Mouse (Mus musculus): ENCODE measurements around the gene Mocs1. TPM values are rescaled to one million over a fixed set of nuclear protein-coding genes. Genes with fewer than 3 reads are reported as not detected.
A peak's percentile ranks its signal among the peaks of the same experiment; 100 is the strongest.

The Mocs1 gene
- polyA plus RNA-seq, 1 experiment from 2014 or later = 3.5 TPM

GRCm38 (mm10) chr17:49416228-49416627 lies 11.9 kb upstream of the Mocs1 start:
- Histone ChIP-seq H3K27me3 (no peaks in the 10 kb centered on the region), H3K9ac (replicated peaks) (no peak overlapping the region), H3K4me2 (replicated peaks) (no peak overlapping the region), H3K9me3 (no peaks in the 10 kb centered on the region), H3K27ac (no peak overlapping the region), H3K4me3 (replicated peaks) (no peak overlapping the region), H3K4me1 (replicated peaks) (no peaks in the 10 kb centered on the region), H3K36me3 (no peaks in the 10 kb centered on the region)
- ATAC-seq = no peak
- WGBS = 71% methylated on average over 3 of the region's 3 CpGs

- Histone ChIP-seq H3K27me3 (no peaks in the 10 kb centered on the region), H3K9me3 (no peaks in the 10 kb centered on the region), H3K4me1 (replicated peaks) (no peaks in the 10 kb centered on the region), H3K4me3 (replicated peaks) (no peak overlapping the region), H3K9ac (replicated peaks) (no peak overlapping the region), H3K4me2 (replicated peaks) (no peak overlapping the region), H3K36me3 (no peaks in the 10 kb centered on the region), H3K27ac (no peak overlapping the region)
- WGBS = 74% methylated on average over 6 of the region's 6 CpGs
- ATAC-seq = no peak
Observed at GRCm38 (mm10) chr17:49419813-49420212, 8.3 kb upstream of the Mocs1 start.

- no peak overlapping the region for H3K27ac ChIP-seq
- H3K27me3 ChIP-seq = no peaks in the 10 kb centered on the region
- ATAC-seq = no peak
- no peaks in the 10 kb centered on the region for H3K36me3 ChIP-seq
- H3K9me3 ChIP-seq = no peaks in the 10 kb centered on the region
- WGBS = 81% methylated on average over 3 of the region's 3 CpGs
- no peak overlapping the region for H3K9ac ChIP-seq (replicated peaks)
- H3K4me1 ChIP-seq (replicated peaks) = no peaks in the 10 kb centered on the region
- H3K4me3 ChIP-seq (replicated peaks) = no peak overlapping the region
- no peak overlapping the region for H3K4me2 ChIP-seq (replicated peaks)
Observed at GRCm38 (mm10) chr17:49422286-49423066, 5.7 kb upstream of the Mocs1 start.

GRCm38 (mm10) chr17:49423067-49423325 lies 5.2 kb upstream of the Mocs1 start:
- H3K4me1 ChIP-seq (replicated peaks) = no peaks in the 10 kb centered on the region
- no peak overlapping the region for H3K27ac ChIP-seq
- no peaks in the 10 kb centered on the region for H3K9me3 ChIP-seq
- no peaks in the 10 kb centered on the region for H3K27me3 ChIP-seq
- H3K36me3 ChIP-seq = no peaks in the 10 kb centered on the region
- H3K4me3 ChIP-seq (replicated peaks) = no peak overlapping the region
- no peak for ATAC-seq
- H3K4me2 ChIP-seq (replicated peaks) = no peak overlapping the region
- no peak overlapping the region for H3K9ac ChIP-seq (replicated peaks)
- 83% methylated on average over 2 of the region's 2 CpGs for WGBS

- ATAC-seq = no peak
- no peak overlapping the region for H3K27ac ChIP-seq
- no peaks in the 10 kb centered on the region for H3K9me3 ChIP-seq
- peaks cover 6% of the 10 kb centered on the region for H3K4me1 ChIP-seq (replicated peaks)
- 95% methylated on average over 3 of the region's 3 CpGs for WGBS
- no peaks in the 10 kb centered on the region for H3K27me3 ChIP-seq
- no peak overlapping the region for H3K4me2 ChIP-seq (replicated peaks)
- H3K4me3 ChIP-seq (replicated peaks) = no peak overlapping the region
- no peaks in the 10 kb centered on the region for H3K36me3 ChIP-seq
- no peak overlapping the region for H3K9ac ChIP-seq (replicated peaks)
Observed at GRCm38 (mm10) chr17:49423872-49424271, 4.3 kb upstream of the Mocs1 start.

GRCm38 (mm10) chr17:49427631-49428238 lies 427 bp upstream of the Mocs1 start:
- Histone ChIP-seq H3K4me2 (replicated peaks) (peak overlapping the region; percentile 94), H3K9ac (replicated peaks) (no peak overlapping the region), H3K9me3 (no peaks in the 10 kb centered on the region), H3K4me3 (replicated peaks) (peak overlapping the region; percentile 79), H3K27ac (no peak overlapping the region), H3K27me3 (no peaks in the 10 kb centered on the region), H3K36me3 (no peaks in the 10 kb centered on the region), H3K4me1 (replicated peaks) (peaks cover 23% of the 10 kb centered on the region)
- ATAC-seq = peak; percentile 57
- 16% methylated on average over 9 of the region's 9 CpGs for WGBS

- Histone ChIP-seq H3K9me3 (no peaks in the 10 kb centered on the region), H3K4me1 (replicated peaks) (peaks cover 23% of the 10 kb centered on the region), H3K4me3 (replicated peaks) (peak overlapping the region; percentile 79), H3K9ac (replicated peaks) (peak overlapping the region; percentile 87), H3K4me2 (replicated peaks) (peak overlapping the region; percentile 94), H3K27ac (no peak overlapping the region), H3K27me3 (no peaks in the 10 kb centered on the region), H3K36me3 (0 out of 2 replicates have a peak, but pooled peaks cover 3% of the 10 kb centered on the region)
- WGBS = 78% methylated on average over 13 of the region's 13 CpGs
- ATAC-seq = no peak; the same call in 1 of the 2 replicates
Observed at GRCm38 (mm10) chr17:49428751-49429415, 721 bp downstream of the Mocs1 start.

- Histone ChIP-seq H3K9me3 (no peaks in the 10 kb centered on the region), H3K4me1 (replicated peaks) (peaks cover 23% of the 10 kb centered on the region), H3K9ac (replicated peaks) (peak overlapping the region; percentile 3; the same call in 1 of the 2 replicates), H3K4me2 (replicated peaks) (peak overlapping the region; percentile 94), H3K27me3 (no peaks in the 10 kb centered on the region), H3K36me3 (peaks cover 5% of the 10 kb centered on the region), H3K4me3 (replicated peaks) (no peak overlapping the region; the same call in 1 of the 2 replicates), H3K27ac (no peak overlapping the region)
- WGBS = 95% methylated on average over 6 of the region's 6 CpGs
- ATAC-seq = no peak
Observed at GRCm38 (mm10) chr17:49429471-49430129, 1.4 kb downstream of the Mocs1 start.

- H3K27me3 ChIP-seq = no peaks in the 10 kb centered on the region
- H3K4me3 ChIP-seq (replicated peaks) = no peak overlapping the region
- peak overlapping the region; percentile 3; the same call in 1 of the 2 replicates for H3K9ac ChIP-seq (replicated peaks)
- H3K36me3 ChIP-seq = peaks cover 10% of the 10 kb centered on the region
- no peak overlapping the region for H3K27ac ChIP-seq
- no peaks in the 10 kb centered on the region for H3K9me3 ChIP-seq
- 89% methylated on average over 6 of the region's 6 CpGs for WGBS
- no peak for ATAC-seq
- peaks cover 23% of the 10 kb centered on the region for H3K4me1 ChIP-seq (replicated peaks)
- H3K4me2 ChIP-seq (replicated peaks) = no peak overlapping the region
Observed at GRCm38 (mm10) chr17:49430136-49430535, 2.0 kb downstream of the Mocs1 start.

GRCm38 (mm10) chr17:49431176-49431575 lies 3.0 kb downstream of the Mocs1 start:
- H3K27ac ChIP-seq = no peak overlapping the region
- H3K4me3 ChIP-seq (replicated peaks) = no peak overlapping the region
- H3K27me3 ChIP-seq = no peaks in the 10 kb centered on the region
- WGBS = 91% methylated on average over 6 of the region's 6 CpGs
- H3K9me3 ChIP-seq = no peaks in the 10 kb centered on the region
- no peak overlapping the region for H3K4me2 ChIP-seq (replicated peaks)
- ATAC-seq = no peak
- peaks cover 20% of the 10 kb centered on the region for H3K36me3 ChIP-seq
- H3K4me1 ChIP-seq (replicated peaks) = peaks cover 23% of the 10 kb centered on the region
- no peak overlapping the region for H3K9ac ChIP-seq (replicated peaks)

GRCm38 (mm10) chr17:49432071-49432711 lies 4.0 kb downstream of the Mocs1 start:
- WGBS = 81% methylated on average over 4 of the region's 4 CpGs
- ATAC-seq = no peak

More at GRCm38 (mm10) chr17:49432071-49432711, 4.0 kb downstream of the Mocs1 start:
- H3K27ac ChIP-seq = no peak overlapping the region
- H3K27me3 ChIP-seq = no peaks in the 10 kb centered on the region
- no peak overlapping the region for H3K9ac ChIP-seq (replicated peaks)
- H3K9me3 ChIP-seq = no peaks in the 10 kb centered on the region
- peaks cover 20% of the 10 kb centered on the region for H3K36me3 ChIP-seq
- peaks cover 23% of the 10 kb centered on the region for H3K4me1 ChIP-seq (replicated peaks)
- H3K4me3 ChIP-seq (replicated peaks) = no peak overlapping the region
- H3K4me2 ChIP-seq (replicated peaks) = no peak overlapping the region
